Mouse (Mus musculus) heart, postnatal 10 days (tissue): ENCODE results near the gene Rheb. TPM values are rescaled to one million over a fixed set of nuclear protein-coding genes. Genes with fewer than 3 reads are reported as not detected.
"Not testable (repeated sequence)": the region's sequence is repeated elsewhere in the genome, so short reads cannot be mapped to it uniquely, and the experiment has no call there.

ENCODE experiments used
- DNase-seq, 2 experiments: peaks; one replicate each; pipeline ENCODE4 v3.0.0; 2021
- intact Hi-C: fragments of 180-260 bp; cut with DNase I; formaldehyde crosslinking; loops from one replicate; pipeline ENCODE4 v1.15.1; 2025
- total RNA-seq, 2 experiments: library from RNA; stranded (reverse); gene quantifications; 2 replicates each; pipeline ENCODE4 v1.2.3; 2021

Gene Rheb
- 10 to 100 TPM; 84.6 to 90.3 TPM for total RNA-seq

DNA sequence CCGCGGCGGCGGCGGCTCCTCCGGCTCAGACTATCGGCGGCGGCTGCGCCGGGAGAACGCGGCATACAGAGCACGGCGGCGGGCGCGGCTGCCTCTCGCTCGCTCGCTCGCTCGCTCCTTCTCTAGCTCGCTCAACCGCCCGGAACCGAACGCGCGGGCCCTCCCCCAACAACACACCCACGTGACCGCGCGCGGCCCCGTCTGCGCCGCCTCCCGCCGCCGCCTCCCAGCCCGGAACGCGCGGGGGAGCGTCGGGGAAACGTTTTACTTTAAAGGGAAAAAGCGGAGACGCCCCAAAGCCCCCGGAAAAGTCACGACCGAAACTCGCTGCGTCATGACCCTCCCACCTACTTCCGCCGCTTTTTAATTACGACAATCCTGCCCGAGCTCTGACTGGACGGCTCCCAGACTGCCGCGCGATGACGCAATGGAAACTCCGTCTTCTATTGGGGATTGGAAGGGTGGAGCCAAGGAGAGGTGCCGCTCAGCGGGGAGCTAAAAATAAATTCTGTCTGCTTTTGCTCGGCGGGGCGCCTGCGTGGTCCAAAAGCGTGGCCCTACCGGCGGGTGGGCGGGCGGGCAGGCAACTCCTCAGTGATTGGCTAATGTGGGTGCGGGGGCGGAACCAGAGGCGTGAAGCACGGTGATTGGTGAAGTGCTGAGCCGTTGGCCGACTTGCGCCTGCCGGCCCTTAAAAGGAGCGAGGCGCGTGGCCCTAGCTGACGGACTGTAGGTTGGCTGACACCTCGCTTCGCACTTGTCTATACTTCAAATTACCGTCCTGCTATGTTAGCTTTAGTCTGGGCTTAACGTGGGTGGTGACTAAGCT is at the start of gene Rheb:
Gene Rheb (minus strand): TSS at position 351 of the 829 bp plus-strand sequence.
- peak; percentile 100 for DNase-seq
- intact Hi-C loops: loop anchor here (5.0 kb wide), 1 partner anchor 155 kb away; the partner anchor contains the start of gene Nub1

DNA sequence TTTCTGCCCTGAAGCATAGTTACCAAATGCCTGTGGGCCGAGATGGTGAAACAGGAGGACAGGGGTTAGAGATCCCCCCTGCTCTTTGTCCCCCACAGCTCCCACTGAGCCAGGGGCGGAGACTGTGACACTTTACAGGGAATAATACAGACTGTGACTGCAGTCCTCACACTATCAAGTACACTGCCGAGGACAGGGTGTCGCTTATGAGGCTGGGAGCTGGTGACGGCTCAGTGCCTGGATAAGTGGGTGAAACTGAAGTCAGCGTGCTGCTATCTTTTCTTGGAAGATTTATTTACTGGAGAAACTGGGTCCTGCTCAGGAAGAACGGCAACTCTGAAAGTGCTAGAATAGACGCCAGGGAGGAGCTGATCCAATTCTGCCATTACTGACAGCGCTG is 47.4 kb upstream of the Rheb start:
- intact Hi-C loops: no loop called here
- DNase-seq: peak in 1 of 2 experiments; percentile 41

DNA sequence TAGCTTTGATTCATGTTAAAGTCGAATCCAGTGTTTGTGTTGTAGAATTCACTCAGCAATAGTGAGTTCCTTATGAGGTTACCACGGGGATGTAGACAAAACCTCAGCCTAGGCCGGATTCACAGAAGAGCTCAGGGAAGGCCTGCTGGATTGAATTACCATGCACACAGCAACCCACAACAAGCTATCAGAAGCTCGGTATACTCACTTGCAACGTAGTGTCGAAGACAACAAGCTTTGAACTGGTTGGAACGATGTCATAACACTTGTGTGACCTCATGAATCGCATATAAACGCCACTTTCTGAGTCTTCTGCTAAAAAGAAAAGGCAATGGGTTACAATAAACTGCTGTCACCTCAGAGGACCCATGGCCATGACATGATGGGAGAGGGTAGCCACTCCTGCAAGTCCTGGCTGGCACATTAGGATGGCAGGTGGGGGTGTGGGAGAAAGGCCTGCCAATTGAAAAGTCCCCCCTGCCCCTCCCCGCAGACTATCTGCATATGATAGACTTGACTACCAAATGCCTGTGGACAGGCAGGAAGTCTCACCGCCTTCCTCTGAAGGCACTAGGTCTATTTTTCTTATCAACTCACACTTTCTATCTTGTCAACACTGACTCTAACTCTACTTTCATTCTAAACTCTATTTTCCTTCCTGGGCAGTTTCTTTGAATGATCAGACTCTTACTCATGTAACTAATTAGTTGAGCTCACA is 46.6 kb upstream of the Rheb start:
- no peak for DNase-seq
- intact Hi-C loops: no loop called here

DNA sequence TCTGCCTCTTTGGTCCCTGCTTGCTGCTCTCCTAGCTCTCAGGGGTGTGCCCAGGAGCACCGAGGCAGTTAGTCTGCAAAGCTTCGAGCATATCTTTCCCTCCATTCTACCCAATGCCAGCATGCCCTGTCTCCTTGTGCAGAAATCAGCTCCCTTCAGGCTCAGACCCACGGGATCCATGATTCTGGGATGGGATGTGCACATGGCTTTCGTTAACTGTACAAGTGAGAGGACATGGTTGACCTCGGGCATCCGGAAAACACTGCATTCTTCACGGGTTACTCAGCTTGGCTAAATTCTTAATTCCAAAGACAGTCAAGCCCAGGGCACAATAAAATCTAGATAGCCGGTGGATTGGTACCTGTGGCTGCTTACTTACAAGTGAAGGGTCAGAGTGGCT is 44.8 kb upstream of the Rheb start:
- DNase-seq: no peak
- intact Hi-C loops: no loop called here

DNA sequence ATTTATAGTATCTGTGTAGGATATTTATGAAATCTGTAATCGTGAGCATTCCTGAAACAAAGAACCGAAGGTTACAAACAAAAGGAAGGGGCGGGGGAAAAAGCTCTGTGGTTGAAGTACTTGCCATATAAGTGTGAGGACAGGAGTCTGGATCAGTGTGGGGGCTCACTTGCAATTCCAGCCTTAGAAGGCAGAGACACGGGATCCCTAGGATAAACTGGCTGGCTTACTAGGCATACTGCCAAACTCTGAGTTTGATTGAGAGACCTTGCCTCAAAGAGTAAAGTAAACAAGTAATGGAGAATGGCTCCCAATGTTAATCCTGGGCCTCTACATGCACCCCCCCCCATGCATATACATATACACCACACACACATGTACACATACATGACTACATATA is 36.3 kb upstream of the Rheb start:
- intact Hi-C loops: no loop called here

DNA sequence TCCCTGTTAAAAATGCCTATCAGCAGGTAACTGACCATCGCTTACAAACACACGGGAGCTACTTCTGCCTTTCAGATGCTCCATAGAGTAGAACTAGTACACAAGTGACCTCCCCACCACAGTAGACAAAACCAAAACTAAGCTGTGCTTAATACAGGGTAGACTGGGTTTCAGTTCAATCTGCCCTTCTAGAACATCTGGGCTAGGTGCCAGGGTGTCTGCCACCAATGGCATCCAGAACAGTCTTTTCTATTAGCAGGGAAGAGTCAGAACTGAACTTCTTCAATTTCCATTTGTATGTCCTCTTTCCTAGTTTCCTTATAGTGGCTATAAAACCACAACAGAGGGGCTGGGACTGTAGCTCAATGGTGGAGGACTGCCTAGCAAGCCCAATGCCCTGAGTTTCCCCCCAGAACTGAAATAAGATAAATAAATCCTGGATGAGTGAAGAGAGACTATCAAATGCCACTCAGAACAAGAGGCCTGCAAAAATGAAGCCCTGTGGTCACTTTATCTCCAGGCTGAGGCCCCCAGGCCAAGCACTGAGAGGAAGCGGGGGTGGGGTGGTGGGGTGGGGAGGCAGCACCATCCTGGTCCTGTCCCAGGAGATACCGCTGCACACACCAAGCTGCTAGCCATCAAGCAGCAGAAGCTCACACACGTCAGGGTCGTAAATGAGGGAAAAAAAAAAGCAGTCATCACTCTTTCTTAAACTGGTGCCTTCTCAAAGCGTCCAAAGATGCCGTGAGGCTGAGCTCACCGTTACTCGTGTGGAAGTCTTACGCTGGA is 35.6 kb upstream of the Rheb start:
- intact Hi-C loops: no loop called here
- DNase-seq: peak; percentile 53 to 64

More for the DNA sequence above, 36.3 kb upstream of the Rheb start:
- no peak for DNase-seq

DNA sequence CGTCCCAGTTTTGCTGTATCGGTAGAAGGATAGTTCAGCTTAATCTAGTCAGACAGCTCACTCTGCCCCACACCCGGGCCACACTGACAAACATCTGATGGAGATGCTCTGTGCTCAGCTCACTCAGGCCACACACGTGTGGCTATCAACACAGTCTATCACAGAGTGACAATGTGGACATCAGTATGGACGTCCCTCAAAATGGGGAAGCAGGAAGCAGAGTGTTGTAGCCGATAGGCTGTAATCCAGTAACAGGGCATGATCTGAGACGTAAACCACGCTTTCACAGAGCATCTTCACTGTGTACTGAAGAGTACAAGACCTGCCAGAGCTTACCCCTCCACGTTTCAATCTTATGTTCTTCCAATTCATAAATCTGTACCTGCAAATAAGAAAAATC is 34.2 kb upstream of the Rheb start:
- intact Hi-C loops: no loop called here
- no peak for DNase-seq

DNA sequence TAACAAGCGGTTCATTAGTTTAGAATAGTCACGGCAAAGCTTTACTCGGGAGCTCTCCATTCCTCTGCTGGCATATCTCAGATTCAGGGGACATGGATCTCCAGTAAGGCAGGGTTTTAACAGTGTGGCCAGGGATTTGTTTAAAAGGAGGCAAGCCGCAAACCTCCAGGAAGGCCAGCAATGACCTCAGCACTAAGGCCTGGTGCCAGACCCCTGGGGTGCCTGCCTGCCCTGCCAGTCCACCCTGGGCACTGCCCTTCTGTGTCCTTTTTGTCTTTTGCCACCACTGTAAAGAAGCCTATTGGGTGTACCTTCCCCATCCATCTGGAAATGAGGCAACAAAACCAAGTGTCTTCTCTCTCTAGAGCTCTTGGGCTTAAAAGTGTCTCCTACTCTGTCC is 31.7 kb upstream of the Rheb start:
- no peak for DNase-seq
- intact Hi-C loops: no loop called here

DNA sequence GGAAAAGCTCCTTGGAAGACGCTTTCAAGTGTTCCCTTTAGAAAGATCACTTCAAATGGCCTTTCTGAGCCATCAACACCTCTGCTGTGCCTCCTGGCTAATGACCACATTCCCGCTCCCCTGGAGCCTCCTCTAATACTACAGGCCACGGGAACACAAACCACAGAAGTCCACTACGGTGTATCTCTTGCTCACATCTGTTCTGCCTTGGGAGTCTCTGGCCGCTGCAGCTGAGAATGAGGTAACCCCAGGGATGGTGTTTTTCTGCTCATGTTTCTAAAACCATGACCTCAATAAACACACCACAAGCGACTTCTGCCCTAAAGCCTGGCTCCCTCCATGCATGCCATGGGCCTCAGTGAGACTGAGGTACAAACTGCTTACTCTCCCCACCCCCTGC is 30.8 kb upstream of the Rheb start:
- DNase-seq: no peak
- intact Hi-C loops: no loop called here

DNA sequence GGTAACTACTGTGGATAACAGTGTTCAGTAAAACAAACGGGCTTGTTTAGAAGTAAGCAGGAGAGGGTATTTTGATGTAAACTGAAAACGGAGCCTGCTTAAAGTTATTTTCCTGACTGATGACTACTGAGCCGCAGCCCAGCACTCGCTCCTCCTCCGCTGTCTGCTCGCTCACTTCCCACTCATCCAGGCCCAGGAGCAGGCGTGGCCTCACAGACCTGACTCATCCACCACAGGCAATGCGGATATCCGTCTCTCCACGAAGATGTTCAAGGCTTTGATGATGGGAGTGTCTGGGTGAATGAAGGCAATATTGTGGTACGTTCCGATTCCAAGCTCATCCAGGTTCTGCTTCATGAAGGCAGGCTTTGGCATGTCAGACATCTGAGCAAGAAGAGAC is 28.9 kb upstream of the Rheb start:
- intact Hi-C loops: no loop called here
- peak in 1 of 2 experiments; percentile 31 for DNase-seq

DNA sequence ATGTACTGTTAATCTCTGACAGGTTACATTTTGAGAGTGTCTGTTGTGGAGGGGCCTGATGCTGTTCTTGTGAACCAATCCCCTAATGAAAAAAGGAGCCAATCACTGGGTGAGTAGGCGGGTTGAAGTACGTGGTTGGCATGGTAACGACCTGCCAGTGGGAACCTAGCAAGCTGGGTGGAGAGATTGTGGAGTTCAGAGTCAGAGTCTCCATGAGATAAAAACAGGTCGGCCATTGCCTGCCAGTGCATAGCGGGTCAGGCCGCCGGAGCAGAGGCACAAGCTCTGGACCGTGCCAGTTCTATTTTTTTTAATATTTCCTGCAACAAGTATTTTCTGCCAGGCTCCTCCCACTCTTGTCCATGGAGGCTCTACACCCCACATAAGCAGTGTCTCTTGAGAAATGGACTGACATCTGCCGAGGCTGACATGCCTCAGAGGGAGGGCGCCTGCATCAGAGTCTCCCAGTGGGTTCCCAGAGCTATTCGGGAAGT is 27.4 kb upstream of the Rheb start:
- intact Hi-C loops: no loop called here
- no peak for DNase-seq

DNA sequence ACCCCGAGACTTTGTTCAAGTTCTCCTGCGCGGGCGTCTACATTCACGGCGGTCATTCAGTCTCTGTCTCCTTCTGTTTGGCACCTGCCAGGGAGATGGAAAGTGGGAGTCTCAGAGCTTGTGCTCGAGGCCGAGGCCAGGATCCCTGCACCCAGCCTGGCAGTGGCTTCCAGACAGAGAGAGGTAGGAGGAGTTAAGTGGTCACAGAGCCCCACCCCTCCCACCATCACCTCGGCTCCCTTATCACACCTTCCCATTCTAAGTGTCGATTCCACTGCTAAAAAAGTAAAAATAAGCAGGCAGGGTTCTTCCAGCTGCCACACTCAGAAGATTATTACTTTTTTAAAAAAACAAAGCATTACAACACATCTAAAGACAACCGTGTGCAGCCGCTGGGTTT is 21.4 kb upstream of the Rheb start:
- no peak for DNase-seq
- intact Hi-C loops: no loop called here

DNA sequence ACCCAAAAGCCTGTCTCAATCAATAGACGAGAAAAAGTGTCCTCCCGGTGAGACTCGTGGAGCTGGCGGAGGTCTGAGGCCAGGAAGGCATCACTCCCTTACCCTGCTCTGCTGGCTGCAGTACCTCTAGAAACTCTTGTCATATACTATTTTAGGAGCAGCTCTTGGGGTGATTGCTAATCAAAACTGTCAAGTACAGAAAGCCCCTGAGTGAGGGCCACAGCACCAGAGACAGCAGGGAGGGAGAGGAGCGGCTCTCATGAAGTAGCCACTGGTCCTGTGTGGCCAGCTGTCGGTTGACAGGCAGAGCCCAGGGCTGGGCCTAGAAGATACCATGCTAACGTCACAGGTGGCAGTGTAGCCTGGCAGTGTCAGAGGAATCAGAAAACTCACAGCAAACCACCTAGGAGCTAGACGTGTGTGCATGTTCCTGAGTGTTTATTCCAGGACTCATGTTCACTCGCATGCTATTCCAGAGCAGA is 19.1 kb upstream of the Rheb start:
- intact Hi-C loops: no loop called here
- DNase-seq: peak in 1 of 2 experiments; percentile 29

DNA sequence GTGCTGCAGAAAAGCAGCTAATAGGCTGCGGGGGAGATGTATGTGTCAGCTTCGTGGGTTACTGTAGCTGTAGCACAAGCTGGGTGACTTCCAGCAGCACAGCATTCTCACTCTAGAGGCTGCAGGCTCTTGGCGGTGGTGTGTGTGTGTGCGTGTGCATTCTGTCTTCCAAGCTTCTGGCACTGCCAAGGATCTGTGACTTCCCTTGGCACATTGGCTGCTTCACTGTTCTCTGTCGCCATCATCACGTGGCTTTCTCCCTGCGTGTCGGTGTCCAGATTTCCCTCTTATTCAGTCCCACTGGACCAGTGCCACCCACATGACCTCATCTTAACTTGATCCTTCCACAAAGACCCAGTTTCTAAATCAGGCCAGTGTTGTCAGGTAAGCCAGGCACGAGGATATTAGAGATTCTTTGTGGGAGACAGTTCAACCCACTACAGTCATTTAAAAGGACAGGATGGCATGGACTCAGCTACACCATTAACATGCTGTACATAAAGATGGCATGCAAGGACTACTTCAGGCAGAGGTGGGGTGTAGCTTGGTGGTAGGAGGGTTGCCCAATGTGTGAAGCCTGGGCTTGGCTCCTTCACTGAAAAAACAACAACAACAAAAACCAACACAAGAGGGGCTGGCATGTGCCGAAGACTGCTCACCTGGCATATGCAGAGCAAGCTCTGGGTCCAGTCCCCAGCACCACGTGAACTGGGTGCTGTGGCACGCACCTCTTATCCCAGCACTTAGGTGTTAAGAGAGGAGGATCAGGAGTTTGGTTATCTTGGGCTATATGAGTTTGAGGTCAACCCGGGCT is 18.4 kb upstream of the Rheb start:
- intact Hi-C loops: no loop called here
- peak; percentile 74 to 75 for DNase-seq

DNA sequence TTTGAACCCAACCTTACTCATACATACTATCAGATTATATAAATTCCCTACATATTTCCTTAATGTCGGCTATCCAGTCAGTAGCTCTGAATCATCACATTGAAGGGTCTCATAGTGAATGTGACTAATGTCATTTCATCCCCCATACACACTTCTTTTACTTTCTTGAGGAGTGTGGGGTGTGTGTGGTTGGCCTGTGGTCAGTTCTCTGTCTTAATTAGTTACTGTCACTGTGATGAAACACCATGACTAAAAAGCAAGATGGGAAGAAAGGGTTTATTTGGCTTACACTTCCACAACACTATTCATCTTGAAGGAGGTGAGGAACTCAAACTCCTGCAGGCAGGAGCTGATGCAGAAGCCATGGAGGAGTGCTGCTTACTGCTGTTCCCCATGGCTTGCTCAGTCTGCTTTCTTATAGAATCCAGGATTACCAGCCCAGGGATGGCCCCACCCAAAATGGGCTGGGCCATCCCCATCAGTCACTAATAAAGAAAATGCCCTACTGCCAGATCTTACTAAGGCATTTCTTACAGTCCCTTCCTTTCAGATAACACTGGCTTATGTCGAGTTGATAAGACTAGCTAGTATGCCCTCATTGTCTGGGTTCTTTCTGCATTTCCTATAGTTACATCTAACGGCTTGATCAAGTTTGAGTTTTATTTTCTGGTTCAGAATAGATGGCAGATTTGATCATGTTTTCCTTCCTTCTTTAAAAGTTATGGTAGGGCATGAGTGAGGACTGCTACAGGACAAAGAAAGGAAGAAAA is 17.5 kb upstream of the Rheb start:
- intact Hi-C loops: no loop called here
- DNase-seq: no peak

DNA sequence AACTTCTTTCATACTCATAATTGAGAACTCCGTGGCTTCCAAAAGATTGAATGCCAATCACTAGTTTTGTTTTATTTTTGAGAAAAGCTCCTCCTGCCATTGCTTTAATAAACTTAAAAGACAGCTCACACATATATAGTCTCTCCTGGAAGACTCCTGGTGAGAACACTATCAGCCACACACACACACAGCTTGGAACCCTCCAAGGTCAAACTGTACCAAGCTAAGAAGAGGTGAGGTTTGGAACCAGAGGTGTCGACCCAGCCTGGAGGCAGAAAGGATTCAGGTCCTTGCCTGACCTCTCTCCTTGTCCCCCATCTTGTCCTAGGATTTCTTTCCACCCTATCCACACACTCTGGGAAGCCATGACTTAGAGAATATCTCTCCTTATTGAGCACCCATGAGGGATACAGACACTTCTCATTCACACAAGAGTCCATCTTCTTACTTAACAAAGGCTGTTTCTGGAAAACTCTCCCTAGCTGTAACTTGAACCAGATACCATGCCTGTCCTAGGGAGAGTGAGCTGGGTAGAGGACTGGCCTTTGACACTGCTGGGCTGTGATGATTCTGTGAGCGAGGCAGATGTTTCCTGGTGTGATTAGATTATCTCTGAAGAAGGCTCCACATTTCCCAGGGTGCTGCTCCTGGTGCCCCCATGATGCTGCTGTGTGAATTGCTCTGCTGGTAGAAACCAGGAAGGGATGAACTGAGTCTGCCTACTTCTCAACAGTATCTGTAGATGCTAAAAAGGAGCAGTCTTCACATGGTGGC is 12.6 kb upstream of the Rheb start:
- intact Hi-C loops: no loop called here

DNA sequence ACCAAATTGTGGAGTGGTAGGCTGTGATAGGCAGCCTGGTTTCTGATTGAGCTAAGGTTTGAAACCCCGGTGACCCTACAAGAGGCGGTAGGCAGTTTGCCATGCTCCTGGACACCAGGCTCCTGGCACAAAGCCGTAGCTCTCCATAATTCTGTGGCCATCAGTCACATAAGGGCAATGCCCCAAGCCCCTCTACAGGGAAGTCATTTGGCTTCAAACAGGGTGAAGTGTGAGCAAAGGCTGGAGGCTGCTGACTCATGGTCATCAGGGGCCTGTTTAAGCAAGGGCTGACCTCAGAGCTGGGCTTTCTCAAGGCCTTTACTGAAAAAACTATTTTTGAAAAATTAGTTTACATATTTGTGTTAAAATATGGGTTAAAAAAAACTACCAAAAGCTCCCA is 11.8 kb upstream of the Rheb start:
- intact Hi-C loops: no loop called here
- DNase-seq: no peak

More for the DNA sequence above, 12.6 kb upstream of the Rheb start:
- DNase-seq: no peak

DNA sequence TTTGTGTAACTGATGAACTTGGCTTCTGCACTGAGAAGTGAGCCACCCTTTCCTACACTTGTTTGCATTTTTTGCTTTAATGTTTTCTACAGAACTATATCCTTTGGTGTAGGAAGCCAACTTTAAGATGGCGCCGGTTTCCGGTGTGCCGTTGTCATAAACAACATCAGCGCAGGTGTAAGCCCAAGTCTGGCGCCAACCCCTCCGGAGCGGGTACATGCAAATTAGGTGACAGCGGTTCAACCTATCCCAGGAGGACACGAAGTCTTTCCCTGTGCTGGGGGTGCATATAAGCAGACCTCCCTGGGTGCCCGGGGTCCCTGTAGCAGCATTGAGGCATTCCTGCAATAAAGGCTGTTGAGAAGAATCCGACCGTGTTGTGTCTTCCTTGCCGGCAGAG is 5.8 kb upstream of the Rheb start:
- DNase-seq, intact Hi-C loops: not testable (repeated sequence)
